Mouse (Mus musculus): ENCODE measurements at regions not wholly inside any gene's neighbourhood (a gene's known extent, or its start where the extent isn't known, plus 50 kb on each side); places are given as distances from the start of the nearest gene placed in this dataset.
A peak's percentile ranks its signal among the peaks of the same experiment; 100 is the strongest.
"Not testable (repeated sequence)": the region's sequence is repeated elsewhere in the genome, so short reads cannot be mapped to it uniquely, and the experiment has no call there.

DNA sequence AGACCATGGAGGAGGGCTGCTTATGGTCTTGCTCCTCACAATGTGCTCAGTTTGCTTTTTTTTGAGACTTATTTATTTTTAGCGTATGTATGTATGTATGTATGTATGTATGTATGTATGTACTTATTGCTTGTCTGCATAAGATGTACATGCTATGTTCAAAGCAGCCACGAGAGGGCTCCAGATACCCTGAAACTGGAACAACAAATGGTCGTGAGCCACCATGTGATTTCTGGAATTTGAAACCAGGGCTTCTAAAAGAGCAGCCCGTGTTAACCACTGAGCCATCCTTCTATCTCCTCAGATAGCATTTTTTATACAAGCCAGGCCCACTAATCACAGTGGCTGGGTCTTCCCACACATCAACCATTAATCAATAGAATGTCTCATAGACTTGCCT lies 611.2 kb downstream of the 5730507C01Rik start:
- DNase-seq = no peak

- DNase-seq = no peak
Observed at GRCm38 (mm10) chr12:19175631-19176030, 661.3 kb downstream of the 5730507C01Rik start.

DNA sequence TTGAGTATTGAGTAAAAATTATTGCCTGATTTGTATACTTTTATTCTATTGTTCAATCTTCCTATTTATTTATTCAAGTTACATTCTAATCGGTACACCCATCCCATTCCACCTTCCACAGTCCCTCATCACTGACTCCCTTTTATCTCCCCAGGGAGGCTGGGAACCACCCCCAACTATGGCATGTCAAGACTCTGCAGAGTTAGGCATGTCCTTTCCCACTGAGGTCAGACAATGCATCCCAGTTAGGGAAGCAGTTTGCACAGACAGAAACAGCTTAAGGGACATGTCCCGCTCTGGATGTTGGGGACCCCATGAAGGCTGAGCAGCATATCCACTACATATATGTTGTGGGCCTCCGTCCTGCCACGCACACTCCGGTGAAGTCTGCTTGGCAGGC lies 678.1 kb downstream of the 5730507C01Rik start:
- no peak for DNase-seq

- not testable (repeated sequence) for DNase-seq
Observed at GRCm38 (mm10) chr12:19193041-19193440, 678.7 kb downstream of the 5730507C01Rik start.

DNA sequence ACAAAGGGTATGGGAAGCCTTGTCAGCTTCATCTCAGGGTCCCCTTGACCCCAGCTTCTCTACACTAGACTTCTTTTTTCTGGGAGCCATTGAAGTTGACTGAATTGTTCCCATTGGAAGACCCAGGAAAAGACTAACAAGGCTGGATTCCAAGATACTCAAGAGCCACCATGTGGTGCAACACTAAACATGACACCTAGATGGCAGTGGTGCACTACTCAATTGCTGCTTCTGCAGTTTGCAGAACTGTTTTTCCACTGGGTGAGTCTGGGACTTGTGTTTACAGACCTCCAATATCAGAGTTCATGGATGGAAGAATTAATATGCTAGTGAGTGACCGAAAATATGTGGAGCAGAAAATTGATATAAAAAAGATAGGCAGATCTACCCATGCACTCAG lies 709.7 kb downstream of the 5730507C01Rik start:
- not testable (repeated sequence) for DNase-seq

DNA sequence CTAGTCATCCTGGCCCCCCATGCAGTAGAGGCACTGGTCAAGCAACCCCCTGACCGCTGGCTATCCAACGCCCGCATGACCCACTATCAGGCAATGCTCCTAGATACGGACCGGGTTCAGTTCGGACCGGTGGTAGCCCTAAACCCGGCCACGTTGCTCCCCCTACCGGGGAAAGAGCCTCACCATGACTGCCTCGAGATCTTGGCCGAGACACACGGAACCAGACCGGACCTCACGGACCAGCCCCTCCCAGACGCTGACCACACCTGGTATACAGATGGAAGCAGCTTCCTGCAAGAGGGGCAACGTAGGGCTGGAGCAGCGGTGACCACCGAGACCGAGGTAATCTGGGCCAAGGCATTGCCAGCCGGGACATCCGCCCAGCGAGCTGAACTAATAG lies 707.6 kb upstream of the Gm21863 start:
- not testable (repeated sequence) for DNase-seq

GRCm38 (mm10) chr12:19288271-19288890 lies 665.9 kb upstream of the Gm21863 start:
- DNase-seq = peak; percentile 75

DNA sequence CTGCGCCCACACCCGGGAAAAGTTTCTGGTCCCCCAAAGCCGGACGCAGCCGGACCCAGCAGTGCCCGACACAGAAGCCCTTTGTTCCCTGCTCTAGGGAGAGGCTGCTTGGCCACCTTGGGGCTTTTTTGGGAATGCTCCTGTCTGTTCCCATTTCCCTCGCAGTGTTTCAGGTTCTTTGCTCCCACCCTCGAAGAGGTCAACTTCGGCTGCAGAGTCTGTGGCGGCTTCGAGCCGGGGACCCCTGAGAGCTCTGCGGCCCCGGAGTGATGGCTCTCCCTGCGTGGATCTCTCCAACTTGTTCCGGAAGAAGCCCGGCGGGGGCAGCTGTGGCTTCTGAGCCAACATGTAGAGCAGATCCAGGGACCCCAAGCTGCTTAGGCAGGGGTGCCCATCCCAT lies 665.3 kb upstream of the Gm21863 start:
- DNase-seq = peak; percentile 0

DNA sequence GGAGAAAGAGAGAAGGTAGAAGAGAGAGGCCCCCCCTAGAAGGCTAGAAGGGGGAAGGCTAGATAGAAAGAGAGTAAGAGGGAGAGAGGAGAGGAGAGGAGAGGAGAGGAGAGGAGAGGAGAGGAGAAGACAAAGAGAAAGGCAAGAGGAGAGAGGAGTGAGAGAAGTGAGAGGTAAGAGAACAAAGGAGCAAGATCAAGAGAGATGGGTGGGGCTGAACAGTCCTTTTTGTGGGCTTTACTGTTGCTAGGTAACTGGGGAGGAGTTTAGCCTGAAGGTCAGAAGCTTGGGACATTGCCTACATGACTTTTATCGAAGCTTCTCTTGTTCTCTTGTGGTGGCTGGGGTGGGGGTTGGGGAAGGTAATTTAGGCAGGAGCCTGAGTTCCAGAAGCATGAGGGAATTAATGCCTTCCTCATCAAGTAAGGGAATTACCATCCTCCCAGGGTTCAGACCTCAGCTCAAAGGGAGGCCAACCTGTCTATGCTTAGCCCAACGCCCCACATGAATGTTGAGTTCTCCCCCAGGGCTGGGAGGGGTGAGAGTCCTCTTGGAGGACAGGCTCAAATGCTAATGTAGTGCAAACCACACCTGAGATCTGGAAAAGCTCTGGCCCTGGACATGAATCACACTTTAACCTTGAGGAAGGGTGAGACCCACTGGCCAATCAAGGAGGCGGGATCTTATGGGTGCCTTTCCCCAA lies 662.1 kb upstream of the Gm21863 start:
- DNase-seq = not testable (repeated sequence)

Measured in embryo, embryonic 11 days (tissue).